Mouse (Mus musculus): ENCODE results near the gene Sec24b. TPM values are rescaled to one million over a fixed set of nuclear protein-coding genes. Genes with fewer than 3 reads are reported as not detected.

Gene Sec24b
- polyA plus RNA-seq, 1 experiment from 2014 or later: 33.6 TPM

GRCm38 (mm10) chr3:129967874-129968273, 93.5 kb downstream of the Sec24b start:
- Histone ChIP-seq H3K4me3 (ENCODE audit: low read depth, low read length) (no peak overlapping the region), H3K36me3 (ENCODE audit: control insufficient read depth, insufficient read depth, low read length) (no peaks in the 10 kb centered on the region), H3K4me1 (ENCODE audit: control insufficient read depth, insufficient read depth, low read length) (peaks cover 10% of the 10 kb centered on the region), H3K4me2 (ENCODE audit: low read depth, severe bottlenecking) (no peak overlapping the region), H3K27ac (replicated peaks; ENCODE audit: low read depth, low read length) (no peak overlapping the region), H3K27me3 (ENCODE audit: control insufficient read depth, insufficient read depth, low read length) (peaks cover 8% of the 10 kb centered on the region), H3K9me3 (ENCODE audit: control insufficient read depth, low read length) (no peaks in the 10 kb centered on the region), H3K9ac (ENCODE audit: low read length) (no peak overlapping the region)
- DNase-seq (ENCODE audit: low spot score) (no peak), ATAC-seq (ENCODE audit: insufficient number of reproducible peaks, low FRiP score, low TSS enrichment, low read depth) (no peak)
- WGBS: 86% methylated on average over 9 of the region's 9 CpGs

GRCm38 (mm10) chr3:129964681-129965080, 96.7 kb downstream of the Sec24b start:
- no peak for DNase-seq (ENCODE audit: low spot score)
- WGBS: 92% methylated on average over 8 of the region's 8 CpGs
- Histone ChIP-seq H3K9ac (ENCODE audit: low read length) (no peak overlapping the region), H3K27ac (replicated peaks; ENCODE audit: low read depth, low read length) (no peak overlapping the region), H3K9me3 (ENCODE audit: control insufficient read depth, low read length) (no peaks in the 10 kb centered on the region), H3K36me3 (ENCODE audit: control insufficient read depth, insufficient read depth, low read length) (no peaks in the 10 kb centered on the region), H3K4me1 (ENCODE audit: control insufficient read depth, insufficient read depth, low read length) (peaks cover 3% of the 10 kb centered on the region; the same call in 1 of the 2 replicates), H3K4me3 (ENCODE audit: low read depth, low read length) (no peak overlapping the region), H3K4me2 (ENCODE audit: low read depth, severe bottlenecking) (no peak overlapping the region), H3K27me3 (ENCODE audit: control insufficient read depth, insufficient read depth, low read length) (peaks cover 7% of the 10 kb centered on the region)
- no peak for ATAC-seq (ENCODE audit: insufficient number of reproducible peaks, low FRiP score, low TSS enrichment, low read depth)

- DNase-seq (ENCODE audit: low spot score): no peak
- Histone ChIP-seq H3K27ac (replicated peaks; ENCODE audit: low read depth, low read length) (no peak overlapping the region), H3K27me3 (ENCODE audit: control insufficient read depth, insufficient read depth, low read length) (no peaks in the 10 kb centered on the region), H3K4me2 (ENCODE audit: low read depth, severe bottlenecking) (no peak overlapping the region), H3K4me1 (ENCODE audit: control insufficient read depth, insufficient read depth, low read length) (no peaks in the 10 kb centered on the region), H3K4me3 (ENCODE audit: low read depth, low read length) (no peak overlapping the region), H3K9ac (ENCODE audit: low read length) (no peak overlapping the region), H3K9me3 (ENCODE audit: control insufficient read depth, low read length) (no peaks in the 10 kb centered on the region), H3K36me3 (ENCODE audit: control insufficient read depth, insufficient read depth, low read length) (no peaks in the 10 kb centered on the region)
- ATAC-seq (ENCODE audit: insufficient number of reproducible peaks, low FRiP score, low TSS enrichment, low read depth): no peak
- 47% methylated on average over 8 of the region's 8 CpGs for WGBS
Measured at GRCm38 (mm10) chr3:129962533-129962932, 98.8 kb downstream of the Sec24b start.

- H3K27me3 ChIP-seq (ENCODE audit: control insufficient read depth, insufficient read depth, low read length): no peaks in the 10 kb centered on the region
- H3K4me1 ChIP-seq (ENCODE audit: control insufficient read depth, insufficient read depth, low read length): no peaks in the 10 kb centered on the region
- H3K4me3 ChIP-seq (ENCODE audit: low read depth, low read length): no peak overlapping the region
- H3K36me3 ChIP-seq (ENCODE audit: control insufficient read depth, insufficient read depth, low read length): no peaks in the 10 kb centered on the region
- 83% methylated on average over 4 of the region's 4 CpGs for WGBS
- ATAC-seq (ENCODE audit: insufficient number of reproducible peaks, low FRiP score, low TSS enrichment, low read depth) (no peak), DNase-seq (ENCODE audit: low spot score) (no peak)
- H3K27ac ChIP-seq (replicated peaks; ENCODE audit: low read depth, low read length): no peak overlapping the region
- no peaks in the 10 kb centered on the region for H3K9me3 ChIP-seq (ENCODE audit: control insufficient read depth, low read length)
- no peak overlapping the region for H3K9ac ChIP-seq (ENCODE audit: low read length)
- no peak overlapping the region for H3K4me2 ChIP-seq (ENCODE audit: low read depth, severe bottlenecking)
Measured at GRCm38 (mm10) chr3:129953296-129953695, 108.1 kb downstream of the Sec24b start.

GRCm38 (mm10) chr3:129949158-129949773, 112.1 kb downstream of the Sec24b start:
- Histone ChIP-seq H3K4me3 (ENCODE audit: low read depth, low read length) (no peak overlapping the region), H3K36me3 (ENCODE audit: control insufficient read depth, insufficient read depth, low read length) (no peaks in the 10 kb centered on the region), H3K4me1 (ENCODE audit: control insufficient read depth, insufficient read depth, low read length) (no peaks in the 10 kb centered on the region), H3K9me3 (ENCODE audit: control insufficient read depth, low read length) (no peaks in the 10 kb centered on the region), H3K4me2 (ENCODE audit: low read depth, severe bottlenecking) (no peak overlapping the region), H3K27ac (replicated peaks; ENCODE audit: low read depth, low read length) (no peak overlapping the region), H3K27me3 (ENCODE audit: control insufficient read depth, insufficient read depth, low read length) (no peaks in the 10 kb centered on the region), H3K9ac (ENCODE audit: low read length) (no peak overlapping the region)
- ATAC-seq (ENCODE audit: insufficient number of reproducible peaks, low FRiP score, low TSS enrichment, low read depth) (no peak), DNase-seq (ENCODE audit: low spot score) (no peak)
- 86% methylated on average over 5 of the region's 5 CpGs for WGBS

GRCm38 (mm10) chr3:129948359-129948758, 113.0 kb downstream of the Sec24b start:
- H3K9me3 ChIP-seq (ENCODE audit: control insufficient read depth, low read length): no peaks in the 10 kb centered on the region
- H3K4me1 ChIP-seq (ENCODE audit: control insufficient read depth, insufficient read depth, low read length): no peaks in the 10 kb centered on the region
- no peaks in the 10 kb centered on the region for H3K36me3 ChIP-seq (ENCODE audit: control insufficient read depth, insufficient read depth, low read length)
- 93% methylated on average over 5 of the region's 5 CpGs for WGBS
- DNase-seq (ENCODE audit: low spot score) (no peak), ATAC-seq (ENCODE audit: insufficient number of reproducible peaks, low FRiP score, low TSS enrichment, low read depth) (no peak)
- no peak overlapping the region for H3K4me2 ChIP-seq (ENCODE audit: low read depth, severe bottlenecking)
- H3K27ac ChIP-seq (replicated peaks; ENCODE audit: low read depth, low read length): no peak overlapping the region
- no peak overlapping the region for H3K4me3 ChIP-seq (ENCODE audit: low read depth, low read length)
- H3K27me3 ChIP-seq (ENCODE audit: control insufficient read depth, insufficient read depth, low read length): no peaks in the 10 kb centered on the region
- H3K9ac ChIP-seq (ENCODE audit: low read length): no peak overlapping the region

GRCm38 (mm10) chr3:129946217-129946914, 115.0 kb downstream of the Sec24b start:
- Histone ChIP-seq H3K36me3 (ENCODE audit: control insufficient read depth, insufficient read depth, low read length) (no peaks in the 10 kb centered on the region), H3K9me3 (ENCODE audit: control insufficient read depth, low read length) (no peaks in the 10 kb centered on the region), H3K27ac (replicated peaks; ENCODE audit: low read depth, low read length) (no peak overlapping the region), H3K27me3 (ENCODE audit: control insufficient read depth, insufficient read depth, low read length) (no peaks in the 10 kb centered on the region), H3K4me1 (ENCODE audit: control insufficient read depth, insufficient read depth, low read length) (no peaks in the 10 kb centered on the region), H3K4me2 (ENCODE audit: low read depth, severe bottlenecking) (no peak overlapping the region), H3K4me3 (ENCODE audit: low read depth, low read length) (no peak overlapping the region), H3K9ac (ENCODE audit: low read length) (no peak overlapping the region)
- DNase-seq (ENCODE audit: low spot score): no peak
- 73% methylated on average over 5 of the region's 5 CpGs for WGBS
- ATAC-seq (ENCODE audit: insufficient number of reproducible peaks, low FRiP score, low TSS enrichment, low read depth): no peak

- ATAC-seq (ENCODE audit: insufficient number of reproducible peaks, low FRiP score, low TSS enrichment, low read depth): no peak
- H3K27ac ChIP-seq (replicated peaks; ENCODE audit: low read depth, low read length): no peak overlapping the region
- 76% methylated on average over 4 of the region's 4 CpGs for WGBS
Measured at GRCm38 (mm10) chr3:129943813-129944212, 117.5 kb downstream of the Sec24b start.

More at GRCm38 (mm10) chr3:129943813-129944212, 117.5 kb downstream of the Sec24b start:
- Histone ChIP-seq H3K4me2 (ENCODE audit: low read depth, severe bottlenecking) (no peak overlapping the region), H3K9ac (ENCODE audit: low read length) (no peak overlapping the region), H3K4me1 (ENCODE audit: control insufficient read depth, insufficient read depth, low read length) (no peaks in the 10 kb centered on the region), H3K9me3 (ENCODE audit: control insufficient read depth, low read length) (no peaks in the 10 kb centered on the region), H3K4me3 (ENCODE audit: low read depth, low read length) (no peak overlapping the region), H3K27me3 (ENCODE audit: control insufficient read depth, insufficient read depth, low read length) (no peaks in the 10 kb centered on the region), H3K36me3 (ENCODE audit: control insufficient read depth, insufficient read depth, low read length) (no peaks in the 10 kb centered on the region)
- no peak for DNase-seq (ENCODE audit: low spot score)
